Mouse (Mus musculus): Measurements from ENCODE around the gene Pdzd2.
A peak's percentile ranks its signal among the peaks of the same experiment; 100 is the strongest.
"Not testable (repeated sequence)": the region's sequence is repeated elsewhere in the genome, so short reads cannot be mapped to it uniquely, and the experiment has no call there.

Gene Pdzd2

DNA sequence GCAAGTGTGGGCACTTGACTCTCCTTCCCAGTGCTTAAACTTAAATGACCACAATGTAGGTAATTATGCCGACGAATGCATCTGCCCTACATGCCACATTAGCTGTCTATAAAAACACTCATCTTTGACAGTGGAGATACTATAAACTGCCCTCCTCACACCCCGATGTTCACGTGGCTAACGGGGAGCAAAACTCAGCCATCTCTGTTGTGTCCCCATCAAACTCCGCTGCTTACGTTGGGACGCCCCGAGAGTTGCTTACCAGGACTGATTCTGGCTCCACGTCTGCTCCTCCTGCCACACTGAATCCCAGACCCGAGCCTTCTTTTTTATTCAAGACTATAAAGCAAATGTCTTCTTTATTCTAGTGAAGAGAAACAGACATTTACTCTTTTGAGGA, 371.4 kb downstream of the Pdzd2 start:
- DNase-seq = no peak

GRCm38 (mm10) chr15:12367306-12368080, 372.2 kb downstream of the Pdzd2 start:
- DNase-seq = peak; percentile 35 to 55

GRCm38 (mm10) chr15:12366580-12367305, 373.0 kb downstream of the Pdzd2 start:
- DNase-seq = not testable (repeated sequence)

DNA sequence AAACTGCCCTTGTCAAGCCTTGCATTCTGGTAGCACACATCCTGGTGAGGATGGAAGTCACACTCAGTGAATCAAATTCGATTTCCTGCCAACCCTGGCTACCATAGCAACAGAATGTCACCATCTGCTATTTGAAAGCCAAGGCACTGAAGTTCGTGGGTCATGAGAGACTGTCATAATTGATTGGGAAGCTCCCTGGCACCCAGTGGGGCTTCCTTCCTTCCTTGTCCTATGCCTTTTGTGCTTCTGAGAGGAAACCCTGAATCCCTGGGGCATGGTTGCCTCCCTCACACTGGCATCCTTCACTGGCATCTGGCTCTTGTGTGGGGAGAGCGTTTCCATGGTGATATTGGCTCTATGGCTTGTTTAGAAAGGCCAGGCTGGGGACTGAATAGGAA, 373.7 kb downstream of the Pdzd2 start:
- peak in 1 of 2 experiments; percentile 41 for DNase-seq

- DNase-seq = no peak
Observed at GRCm38 (mm10) chr15:12365416-12366071, 374.2 kb downstream of the Pdzd2 start.

DNA sequence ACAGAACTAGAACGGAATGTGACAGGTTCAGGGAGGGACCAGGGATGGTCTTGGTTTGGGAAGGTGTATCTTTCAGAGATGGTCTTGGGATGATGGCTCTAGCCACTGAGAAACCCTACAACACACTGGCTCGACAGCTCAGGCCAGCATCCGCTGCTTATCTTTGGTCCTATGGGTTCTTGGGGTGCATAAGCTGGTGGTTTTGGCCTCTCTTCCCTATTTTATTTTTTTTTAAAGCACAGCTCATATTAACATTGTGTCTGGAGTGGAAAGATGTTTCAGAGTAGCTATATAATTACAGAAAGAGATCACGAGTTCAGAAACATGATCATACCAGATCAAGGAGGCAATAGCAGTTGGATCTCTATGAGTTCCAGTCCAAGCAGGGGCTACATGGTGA, 375.6 kb downstream of the Pdzd2 start:
- no peak for DNase-seq

GRCm38 (mm10) chr15:12362701-12363040, 377.1 kb downstream of the Pdzd2 start:
- no peak for DNase-seq

GRCm38 (mm10) chr15:12362001-12362700, 377.6 kb downstream of the Pdzd2 start:
- no peak for DNase-seq

- DNase-seq = peak in 1 of 2 experiments; percentile 46
Observed at GRCm38 (mm10) chr15:12360519-12361212, 379.1 kb downstream of the Pdzd2 start.

DNA sequence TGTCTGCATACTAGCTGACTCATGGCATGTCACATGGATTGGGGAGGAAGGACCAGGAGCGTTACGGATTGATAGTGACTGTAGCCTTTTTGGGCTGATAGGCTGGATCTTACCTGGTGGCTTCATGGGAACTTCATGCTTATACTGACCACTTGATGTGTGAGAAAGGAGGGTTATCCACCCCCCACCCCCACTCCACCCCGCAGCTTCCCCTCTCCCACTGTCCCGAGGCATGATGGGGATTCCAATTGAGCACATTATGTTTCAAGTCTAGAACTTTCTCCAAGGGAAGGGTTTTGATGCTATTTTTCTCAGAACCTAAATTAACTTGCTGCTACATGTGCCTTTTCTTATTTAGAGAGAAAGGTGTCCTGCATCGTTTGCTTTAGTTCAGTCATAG, 381.3 kb downstream of the Pdzd2 start:
- no peak for DNase-seq

DNA sequence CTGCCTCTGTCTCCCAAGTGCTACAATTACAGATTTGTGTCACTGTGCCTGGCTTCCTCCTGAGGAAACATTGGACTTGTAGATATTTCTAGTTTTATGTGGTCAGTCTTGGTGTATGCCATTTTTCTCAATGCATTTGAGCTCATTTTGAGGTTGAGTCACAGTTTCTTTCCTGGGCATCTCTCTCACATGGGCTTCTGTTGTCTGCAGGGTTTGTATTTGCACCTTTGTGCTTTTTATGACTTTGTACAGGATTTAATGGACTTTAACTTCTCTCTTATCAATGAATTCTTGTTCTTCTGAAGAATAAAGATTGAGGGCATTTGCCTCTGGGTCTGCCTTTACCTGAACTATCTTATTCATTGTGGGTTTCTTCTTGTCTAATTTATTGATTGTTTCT, 382.3 kb downstream of the Pdzd2 start:
- no peak for DNase-seq

DNA sequence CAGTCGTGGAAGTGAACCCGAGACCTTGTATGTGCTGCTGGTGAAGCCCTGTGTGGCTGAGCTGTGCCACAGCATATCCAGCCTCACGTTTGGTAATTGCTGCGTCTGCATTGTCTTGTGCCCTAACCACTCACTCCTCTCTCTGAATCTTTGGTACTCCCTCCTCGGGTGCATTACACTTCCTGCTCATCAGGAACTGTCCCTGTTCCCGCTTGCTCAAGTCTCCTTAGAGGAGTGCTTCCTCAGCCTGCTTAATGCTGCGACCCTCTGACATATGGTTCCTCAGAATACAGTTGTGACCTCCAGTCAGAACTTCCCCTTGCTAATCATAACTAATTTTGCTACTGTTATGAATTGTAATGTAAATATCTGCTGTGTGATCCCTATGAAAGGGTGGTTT, 383.8 kb downstream of the Pdzd2 start:
- DNase-seq = no peak

GRCm38 (mm10) chr15:12355261-12355660, 384.5 kb downstream of the Pdzd2 start:
- no peak for DNase-seq

DNA sequence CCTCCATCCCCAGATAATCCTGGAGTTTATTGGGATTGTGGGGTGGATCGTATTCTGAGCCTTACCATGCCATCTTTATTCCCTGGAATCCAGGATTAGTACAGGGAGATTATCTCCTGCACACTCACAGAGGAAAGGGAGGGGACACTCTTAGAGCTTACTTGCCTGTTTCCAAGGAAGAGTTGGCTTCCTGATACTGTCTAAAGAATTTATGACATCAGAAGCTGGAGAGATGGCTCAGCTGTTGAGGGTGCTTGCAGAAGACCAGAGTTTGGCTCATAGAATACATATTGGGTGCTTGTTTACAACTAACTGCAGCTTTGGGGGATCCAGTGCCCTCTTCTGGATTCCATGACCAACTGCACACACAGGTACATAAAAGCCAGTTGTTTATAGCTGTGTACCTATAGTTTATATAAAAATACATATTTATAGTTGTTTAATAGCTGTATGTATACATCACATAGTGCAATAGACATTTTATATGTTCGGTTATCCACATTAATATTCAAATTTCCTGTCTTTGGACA, 385.4 kb downstream of the Pdzd2 start:
- no peak for DNase-seq

- no peak for DNase-seq
Observed at GRCm38 (mm10) chr15:12351470-12351869, 388.3 kb downstream of the Pdzd2 start.

DNA sequence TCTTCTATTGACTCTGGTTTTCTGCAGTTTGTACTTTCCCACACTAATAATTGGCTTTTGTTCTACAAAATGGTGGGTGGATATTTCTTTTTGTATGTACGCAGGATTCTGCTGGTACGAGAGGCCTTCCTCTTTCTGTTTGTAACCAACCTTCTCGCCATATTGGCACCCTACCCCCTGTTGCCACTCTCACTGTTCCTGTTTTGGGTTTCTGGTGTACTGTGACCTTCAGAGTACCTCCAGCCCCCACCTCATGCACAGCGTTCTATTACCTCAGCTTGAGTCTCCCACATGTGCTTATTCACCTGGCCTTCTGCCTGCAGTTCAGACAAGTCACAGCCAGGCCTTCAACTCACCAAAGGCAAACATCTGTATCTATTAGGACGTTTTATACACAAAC, 389.9 kb downstream of the Pdzd2 start:
- DNase-seq = no peak

- DNase-seq = no peak
Observed at GRCm38 (mm10) chr15:12348950-12349349, 390.8 kb downstream of the Pdzd2 start.

- no peak for DNase-seq
Observed at GRCm38 (mm10) chr15:12346916-12347315, 392.8 kb downstream of the Pdzd2 start.

- DNase-seq = no peak
Observed at GRCm38 (mm10) chr15:12341401-12341758, 398.3 kb downstream of the Pdzd2 start.

- no peak for DNase-seq
Observed at GRCm38 (mm10) chr15:12340536-12341400, 399.0 kb downstream of the Pdzd2 start.

GRCm38 (mm10) chr15:12337779-12338137, 402.0 kb downstream of the Pdzd2 start:
- no peak for DNase-seq

All from lung, postnatal 4 days (tissue).